ENCODE assay signal across 8 mouse cellular contexts in the genomic region with DNA sequence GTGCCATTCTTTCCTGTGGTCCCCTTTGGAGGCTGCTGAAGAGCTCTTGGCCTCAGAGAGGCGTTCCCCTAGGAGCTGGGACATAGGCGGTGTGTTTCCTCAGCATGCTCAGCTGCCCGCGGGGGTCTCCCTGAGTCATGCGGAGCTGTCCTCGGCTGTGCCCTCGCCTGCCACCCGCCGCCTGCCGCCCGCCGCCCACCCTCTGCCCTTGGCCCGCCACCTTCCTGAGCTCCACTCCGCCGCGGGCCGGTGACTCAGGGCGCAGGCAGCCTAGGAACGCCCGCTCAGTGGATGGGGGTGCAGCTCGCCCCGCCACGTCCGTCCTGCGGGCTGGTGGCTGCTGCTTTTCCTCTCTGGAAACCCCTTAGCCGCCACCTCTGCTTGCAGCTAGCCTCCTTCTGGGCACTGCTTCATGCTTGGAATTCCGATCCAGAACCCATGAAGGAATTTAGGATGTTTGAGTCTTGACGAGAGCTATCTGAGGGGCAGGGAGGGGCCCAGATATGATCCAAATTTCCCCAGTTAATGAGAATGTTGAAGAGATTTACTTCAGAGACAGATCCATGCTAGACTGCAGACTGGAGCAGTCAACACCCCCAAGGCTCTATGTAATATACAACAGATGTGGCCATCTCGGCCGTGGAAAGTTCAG. TPM values are rescaled to one million over a fixed set of nuclear protein-coding genes. Genes with fewer than 3 reads are reported as not detected.
A peak's percentile ranks its signal among the peaks of the same experiment; 100 is the strongest.
DNase-seq lines count a peak whose midpoint lies in the region; ATAC-seq lines count a peak whose summit lies in the region.

No protein-coding gene starts in this region.

- WGBS in heart, embryonic 10.5 days, result 2% methylated on average over 30 of the region's 30 CpGs
- 1% methylated on average over 30 of the region's 30 CpGs for WGBS in lung, embryonic 15.5 days

- peak overlapping the region; percentile 33; the same call in 1 of the 2 replicates for H3K9ac ChIP-seq in lung, embryonic 15.5 days

- peak overlapping the region; percentile 82 for H3K27ac ChIP-seq in heart, embryonic 10.5 days
- H3K27ac ChIP-seq in lung, embryonic 15.5 days, result peak overlapping the region; percentile 79

- no peaks in the 10 kb centered on the region for H3K9me3 ChIP-seq in heart, embryonic 10.5 days
- no peaks in the 10 kb centered on the region for H3K9me3 ChIP-seq in lung, embryonic 15.5 days

- H3K4me2 ChIP-seq in lung, embryonic 15.5 days, result peak overlapping the region; percentile 88

- H3K4me3 ChIP-seq in heart, embryonic 10.5 days, result peak overlapping the region; percentile 59
- H3K4me3 ChIP-seq in lung, embryonic 15.5 days, result peak overlapping the region; percentile 36

- H3K36me3 ChIP-seq in heart, embryonic 10.5 days, result no peaks in the 10 kb centered on the region
- H3K36me3 ChIP-seq in lung, embryonic 15.5 days, result no peaks in the 10 kb centered on the region

- DNase-seq in heart, adult 11 months, result peak; percentile 97
- DNase-seq in heart, adult 8-10 months (ENCODE audit: low spot score), result no peak
- peak; percentile 56 for DNase-seq in embryo, embryonic 9.5 days (ENCODE audit: extremely low spot score)
- DNase-seq in heart, embryonic 10.5 days (ENCODE audit: low spot score), result peak; percentile 79
- peak; percentile 46 to 58 for DNase-seq in kidney, adult 8-10 months
- DNase-seq in ovary, postnatal 14 days (ENCODE audit: low spot score), result peak; percentile 39
- DNase-seq in frontal cortex, postnatal 10 days (ENCODE audit: low spot score in 2 of 2), result no peak

- H3K27me3 ChIP-seq in heart, embryonic 10.5 days (ENCODE audit: insufficient read depth, poor library complexity, severe bottlenecking), result 0 out of 2 replicates have a peak, but pooled peaks cover 7% of the 10 kb centered on the region
- H3K27me3 ChIP-seq in lung, embryonic 15.5 days, result no peaks in the 10 kb centered on the region

- peak; percentile 78 for ATAC-seq in lung, embryonic 15.5 days (ENCODE audit: borderline replicate concordance, extremely low read depth, low FRiP score, low TSS enrichment)

- H3K4me1 ChIP-seq in heart, embryonic 10.5 days, result peaks cover 18% of the 10 kb centered on the region
- peaks cover 11% of the 10 kb centered on the region for H3K4me1 ChIP-seq in lung, embryonic 15.5 days

RNA-seq across cellular contexts. Expression of a gene that starts 44.8 kb away (rescaled TPM):
- 1 to 10 TPM; 2.7 to 3.9 (median 3.6) TPM for total RNA-seq in heart, adult 8-10 months (2022)
- polyA plus RNA-seq in heart, embryonic 10.5 days (2016; fragmentation: Nextera tagmentation; extraction: Ambion mirVana), result 1.7 and 2.1 TPM in 2 replicates
- 2.8 and 3.5 TPM in 2 replicates for polyA plus RNA-seq in lung, embryonic 15.5 days (2015; fragmentation: Nextera tagmentation; extraction: Ambion mirVana)

RNA-seq across cellular contexts. Expression of a gene that starts 51.4 kb away (rescaled TPM):
- total RNA-seq in heart, adult 8-10 months (2022), result 10 to 100 TPM; 11.9 to 20.4 (median 13.3) TPM
- 5.7 and 6.0 TPM in 2 replicates for polyA plus RNA-seq in heart, embryonic 10.5 days (2016; fragmentation: Nextera tagmentation; extraction: Ambion mirVana)
- polyA plus RNA-seq in lung, embryonic 15.5 days (2015; fragmentation: Nextera tagmentation; extraction: Ambion mirVana), result 17.0 and 17.3 TPM in 2 replicates

Comparison
In these comparisons a context has a peak if more than half of its experiments do, and no peak if none do; other contexts are left out.
1. DNase-seq: peak in heart, adult 11 months (single experiment), embryo, embryonic 9.5 days (single experiment), heart, embryonic 10.5 days (single experiment), kidney, adult 8-10 months (2 of 2) and ovary, postnatal 14 days (single experiment); none in heart, adult 8-10 months (single experiment) and frontal cortex, postnatal 10 days (0 of 2).